Mouse (Mus musculus) activated CD4-positive, CD25-positive, alpha-beta regulatory T cell, adult 4 months (primary cell): ENCODE data around the gene Maip1. TPM values are rescaled to one million over a fixed set of nuclear protein-coding genes. Genes with fewer than 3 reads are reported as not detected.

Experiments used
- ATAC-seq: one replicate; pipeline ENCODE4 v1.8.0; 2017
- polyA plus RNA-seq, 2 experiments: library from polyadenylated mRNA; unstranded; fragments of 100-300 nt; shearing (Covaris generic); gene quantifications; one replicate each; pipeline ENCODE4 v1.2.1; 2017

Maip1 gene
- polyA plus RNA-seq = 10 to 100 TPM in 1 of 2 experiments, 1 to 10 TPM in 1; 9.5 to 10.4 TPM

GRCm38 (mm10) chr1:57406187-57407151 lies at the start of gene Maip1, which contains the start of gene Tyw5:
Gene Maip1, plus strand, starts transcription at chr1:57406328.
Gene Tyw5, minus strand, starts transcription at chr1:57407101.
- ATAC-seq = peak; percentile 85

- no peak for ATAC-seq
These were observed 47.6 kb upstream of the Maip1 start for GRCm38 (mm10) chr1:57358546-57358945.

DNA sequence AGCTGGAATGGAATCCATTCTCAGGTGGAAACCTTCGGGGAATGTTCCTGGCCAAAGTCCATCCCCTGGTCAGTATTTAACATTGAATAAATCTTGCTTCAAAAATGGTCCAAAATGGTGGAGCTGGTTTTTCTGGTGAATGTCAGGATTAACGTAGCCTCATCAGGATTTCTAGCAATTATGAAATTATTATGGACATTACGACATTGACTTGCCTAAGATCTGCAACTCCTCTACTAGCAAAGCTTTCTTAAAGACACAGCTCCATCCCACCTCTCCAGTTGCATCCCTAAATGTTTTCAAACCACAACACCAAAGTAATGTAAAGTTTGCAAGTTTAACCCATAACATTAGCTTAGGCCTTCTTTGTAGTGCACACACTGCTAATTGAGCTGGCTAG lies 38.7 kb upstream of the Maip1 start:
- no peak for ATAC-seq

DNA sequence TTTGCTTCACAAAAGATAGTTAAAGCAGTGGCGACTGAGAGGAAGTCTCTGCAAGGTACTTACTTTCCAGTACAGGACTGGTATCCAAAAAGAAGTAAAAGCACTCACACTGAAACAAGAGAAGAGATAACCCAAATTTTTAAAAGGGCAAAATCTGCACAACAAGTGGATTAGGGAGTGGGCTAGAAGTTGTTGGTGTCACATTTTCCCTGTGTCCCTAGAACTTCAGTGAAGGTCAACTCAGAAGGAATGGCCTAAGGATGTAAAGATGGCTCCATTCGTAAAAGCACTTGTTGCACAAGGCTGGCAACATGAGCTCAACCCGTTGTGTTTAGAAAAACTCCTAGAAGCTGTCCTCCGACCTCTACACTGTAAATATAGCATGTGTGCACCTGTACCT lies 37.0 kb upstream of the Maip1 start:
- ATAC-seq = no peak

DNA sequence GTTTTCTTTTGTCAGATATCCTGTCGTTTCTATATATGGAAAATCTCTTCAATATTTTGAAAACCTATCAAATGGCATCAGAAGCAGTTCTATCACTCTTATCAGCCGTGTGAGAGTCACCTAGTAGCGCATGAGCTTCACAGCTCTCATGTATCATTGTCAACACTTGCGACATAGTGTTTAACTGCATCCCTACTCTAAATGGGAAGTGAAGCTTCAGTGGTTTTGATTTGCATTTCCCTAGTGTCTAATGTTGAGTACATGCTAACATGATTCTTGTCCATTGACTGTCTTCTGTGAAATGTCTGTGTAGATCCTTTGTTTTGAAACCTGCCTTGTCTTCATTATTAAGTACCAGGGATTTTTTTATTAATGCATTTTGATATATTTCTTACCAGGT lies 35.7 kb upstream of the Maip1 start:
- no peak for ATAC-seq

- ATAC-seq = no peak
These were observed 30.9 kb upstream of the Maip1 start for GRCm38 (mm10) chr1:57375276-57375675.

DNA sequence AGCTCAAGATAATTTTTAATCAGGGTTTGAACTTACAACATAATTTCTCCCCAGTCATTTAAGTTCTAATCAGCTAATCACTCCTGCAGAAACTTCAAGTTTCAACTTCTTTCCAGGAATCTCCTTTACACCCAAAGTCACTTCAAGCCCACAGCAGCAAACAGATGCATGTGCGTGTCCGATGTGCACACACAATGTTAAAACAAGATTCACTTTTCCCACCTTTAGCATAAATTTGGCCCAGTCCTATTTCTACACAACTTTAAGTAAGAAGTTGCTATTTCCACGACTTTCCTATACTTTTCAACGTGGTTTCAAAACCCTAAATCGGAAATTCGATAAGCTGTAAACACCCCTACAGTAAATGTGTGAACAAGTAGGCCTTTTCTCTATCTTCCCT lies 29.3 kb upstream of the Maip1 start:
- ATAC-seq = peak; percentile 12

DNA sequence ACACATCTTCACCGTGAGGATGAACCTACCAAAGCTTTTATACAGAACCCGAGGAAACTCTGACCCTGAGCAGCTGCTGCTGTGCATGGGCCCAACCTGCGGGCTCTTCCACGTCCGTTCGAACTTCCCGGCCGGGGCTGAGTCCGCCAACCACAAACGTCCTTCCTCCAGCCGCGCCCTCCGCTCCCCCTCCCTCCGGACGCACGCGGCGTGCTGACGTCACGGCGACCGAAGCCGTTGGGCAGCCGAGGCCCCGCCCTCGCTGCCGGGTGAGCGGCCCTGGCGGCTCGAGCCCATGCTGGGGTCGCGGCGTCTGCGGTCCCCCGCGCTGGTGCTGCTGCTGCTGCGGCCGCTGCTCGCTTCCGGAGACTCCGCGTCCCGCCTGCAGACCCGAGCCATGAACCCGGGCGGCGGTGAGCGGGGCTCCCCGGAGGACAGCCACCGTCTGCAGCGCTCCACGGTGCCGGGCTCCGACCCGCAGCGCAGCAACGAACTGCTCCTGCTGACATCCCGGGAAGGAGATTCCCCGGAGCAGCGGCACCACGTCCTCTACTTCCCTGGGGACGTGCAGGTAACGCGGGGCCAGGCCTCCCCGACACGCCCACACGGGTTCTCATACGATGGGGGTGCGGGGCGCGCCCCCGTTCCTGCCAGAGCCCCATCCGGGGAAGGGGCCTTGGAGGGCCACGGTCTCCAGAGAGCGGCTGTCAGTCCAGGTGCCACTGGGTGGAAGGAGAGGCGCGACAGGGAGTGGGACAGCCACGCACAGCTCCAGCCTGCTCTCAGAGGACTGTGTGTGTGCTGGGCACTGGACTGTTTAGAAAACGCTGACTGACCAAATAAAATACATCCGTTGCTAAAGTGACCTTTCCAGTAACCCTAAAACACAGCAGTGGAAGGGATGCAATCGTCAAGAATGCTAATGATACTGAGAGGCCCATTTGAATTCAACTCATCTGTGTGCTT lies 28.5 kb upstream of the Maip1 start, which contains the start of gene 1700066M21Rik:
Gene 1700066M21Rik (plus strand): TSS at position 245 of the 966 bp plus-strand sequence.
- ATAC-seq = peak; percentile 79

- no peak for ATAC-seq
These were observed 19.6 kb upstream of the Maip1 start for GRCm38 (mm10) chr1:57386519-57386918.

DNA sequence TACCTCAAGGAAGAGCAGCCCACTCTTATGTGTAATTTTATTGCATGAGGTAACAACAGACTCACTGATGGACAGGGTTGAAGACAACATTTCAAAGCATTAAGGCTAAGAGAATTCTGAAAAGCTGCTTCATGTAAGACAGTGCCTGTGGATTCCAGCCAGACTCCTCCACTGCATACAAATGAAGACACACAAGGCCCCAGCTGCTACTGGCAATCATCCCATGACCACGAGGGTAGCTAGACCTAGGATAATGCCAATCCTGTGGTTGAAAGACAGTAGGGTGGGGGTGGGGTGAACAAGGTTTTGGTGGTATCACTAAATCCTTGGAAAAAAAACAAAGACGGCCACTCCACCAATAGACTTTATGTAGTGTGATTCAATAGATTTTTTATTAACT lies 18.3 kb upstream of the Maip1 start:
- no peak for ATAC-seq

GRCm38 (mm10) chr1:57388402-57389155 lies 17.5 kb upstream of the Maip1 start:
- ATAC-seq = no peak

DNA sequence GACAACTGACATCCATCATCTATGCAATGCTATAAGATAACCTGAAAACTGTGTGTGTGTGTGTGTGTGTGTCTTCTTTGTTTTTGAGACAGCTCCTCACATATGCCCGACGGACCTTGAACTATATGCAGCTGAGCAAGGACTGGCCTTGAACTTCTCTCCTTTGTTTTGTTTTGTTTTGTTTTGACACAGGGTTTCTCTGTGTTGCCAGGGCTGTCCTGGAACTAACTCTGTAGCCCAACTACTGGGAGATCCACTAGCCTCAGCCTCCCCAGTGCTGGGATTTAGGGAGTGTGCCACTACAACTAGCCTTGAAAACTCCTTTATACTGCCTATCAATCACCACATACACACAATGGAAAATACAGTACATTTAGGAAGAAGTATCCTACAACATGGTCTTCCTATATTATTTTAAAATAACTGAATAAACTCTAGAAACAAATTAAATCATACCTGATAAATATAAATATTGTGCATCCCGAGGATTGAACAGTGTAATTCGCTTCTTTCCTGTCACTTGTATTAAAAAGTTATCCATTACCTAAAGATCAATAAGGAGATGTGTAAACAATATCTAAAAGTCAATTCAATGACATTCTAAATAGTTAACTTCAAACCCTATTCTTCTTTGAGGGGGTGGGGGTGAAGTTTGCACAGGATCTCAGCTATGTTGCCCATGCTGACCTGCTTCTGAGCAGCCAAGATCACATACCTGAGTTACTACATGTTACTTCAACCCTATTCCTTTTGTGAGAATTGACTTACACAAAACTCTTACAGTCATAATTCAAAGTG lies 14.9 kb upstream of the Maip1 start:
- ATAC-seq = no peak

DNA sequence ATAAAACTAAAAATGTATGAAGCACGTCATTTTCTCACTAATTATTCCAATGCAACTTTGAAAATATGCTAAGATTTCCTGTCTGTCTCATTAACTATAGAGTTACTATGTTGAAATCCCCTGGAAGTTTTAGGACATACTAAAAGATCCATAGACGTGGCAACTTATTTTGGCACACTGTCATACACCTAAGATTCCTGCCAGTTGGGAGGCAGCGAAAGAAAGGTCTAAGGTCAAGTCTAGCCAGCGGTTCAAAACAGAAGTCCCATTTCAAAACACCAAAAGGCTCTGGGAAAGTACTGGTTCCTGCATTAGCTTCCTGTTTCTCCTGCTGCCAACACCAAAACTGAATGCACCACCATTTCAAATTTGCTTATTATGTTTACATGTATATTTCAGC lies 13.7 kb upstream of the Maip1 start:
- ATAC-seq = no peak

GRCm38 (mm10) chr1:57394051-57394450 lies 12.1 kb upstream of the Maip1 start:
- ATAC-seq = peak; percentile 57

DNA sequence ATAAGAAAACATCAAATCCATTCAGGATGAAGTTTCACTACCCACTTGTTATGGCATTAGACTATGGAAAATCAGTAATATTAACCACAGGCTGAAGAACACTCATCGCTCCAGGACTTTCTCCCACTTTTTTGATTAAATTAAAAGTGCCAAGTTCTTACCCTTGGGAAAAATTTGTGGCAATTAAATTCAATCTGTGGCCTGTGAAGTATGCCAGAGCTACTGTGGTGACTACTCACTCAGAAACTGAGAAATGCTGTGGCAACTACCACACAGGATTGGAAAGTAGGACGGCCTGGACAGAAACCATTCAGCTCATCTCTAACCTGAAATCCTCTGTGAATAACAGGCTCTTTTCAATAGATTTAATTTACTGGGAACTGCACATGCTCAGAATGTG lies 5.8 kb upstream of the Maip1 start:
- no peak for ATAC-seq

DNA sequence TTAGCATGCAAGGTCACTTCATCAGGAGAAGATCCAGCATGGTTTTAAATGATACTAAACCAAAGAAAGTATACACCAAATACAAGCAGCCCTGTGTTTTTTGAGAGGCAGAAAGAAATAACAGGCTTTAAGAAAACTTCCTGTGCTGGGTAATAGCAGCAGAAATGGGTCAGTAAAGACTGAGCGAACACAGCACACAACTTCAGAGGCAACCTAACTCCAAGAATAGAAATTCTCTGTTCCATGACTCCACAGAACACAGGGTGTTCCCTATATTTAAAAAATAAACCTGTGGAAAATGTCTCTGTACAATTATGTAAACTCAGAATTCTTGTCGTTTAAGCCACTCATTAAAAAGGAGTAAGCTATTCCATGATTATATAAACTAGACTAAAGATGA lies 5.3 kb upstream of the Maip1 start:
- no peak for ATAC-seq

DNA sequence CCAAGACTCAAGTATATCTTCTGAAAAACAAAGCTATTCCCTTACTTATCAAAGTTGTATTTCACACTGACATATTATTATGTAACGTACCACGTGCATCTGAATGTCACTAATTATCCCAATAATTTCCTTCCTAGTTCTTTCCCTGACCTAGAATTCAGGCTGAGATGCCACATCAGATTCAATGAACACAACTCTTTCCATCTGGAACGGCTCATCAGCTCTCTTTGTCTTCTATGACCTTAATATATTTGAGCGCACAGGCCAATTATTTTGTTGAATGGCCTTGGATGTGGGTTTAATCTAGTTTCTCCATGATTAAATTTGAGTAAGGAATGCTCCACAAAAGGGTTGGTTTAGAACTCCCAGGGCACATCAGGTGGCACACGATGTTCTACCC lies 4.0 kb upstream of the Maip1 start:
- no peak for ATAC-seq

- no peak for ATAC-seq
These were observed 2.9 kb downstream of the Maip1 start for GRCm38 (mm10) chr1:57408994-57409393.

- ATAC-seq = no peak
These were observed 7.3 kb downstream of the Maip1 start for GRCm38 (mm10) chr1:57413397-57413796.

DNA sequence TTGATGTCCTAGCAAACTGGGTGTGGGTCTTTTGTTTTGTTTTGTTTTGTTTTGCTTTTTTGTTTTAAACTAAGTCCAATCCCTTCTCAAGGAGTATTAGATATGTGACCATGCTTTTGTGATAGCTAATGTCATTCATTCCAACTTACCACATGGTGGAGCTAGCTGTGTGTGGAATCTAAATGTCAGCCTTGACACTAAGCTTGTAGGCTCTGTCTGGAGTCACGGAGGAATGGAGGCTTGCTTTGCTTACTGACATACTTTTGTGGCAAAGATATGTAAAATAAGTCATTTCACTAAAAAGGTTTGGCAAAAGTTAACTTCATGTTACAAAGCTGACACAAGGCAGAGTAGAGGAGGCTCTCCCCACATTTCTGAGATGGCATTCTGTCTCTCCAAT lies 17.6 kb downstream of the Maip1 start:
- no peak for ATAC-seq
